Mouse (Mus musculus) CH12F3 (cell line): Measurements from ENCODE around the gene Cyp4a29.
"Not testable (repeated sequence)": the region's sequence is repeated elsewhere in the genome, so short reads cannot be mapped to it uniquely, and the experiment has no call there.

ENCODE experiments used
- in situ Hi-C: fragments of 300-500 bp; cut with MboI; formaldehyde crosslinking; loops from 2 replicates; pipeline ENCODE4 v1.14.3; 2020; ENCODE audit warnings: low sequenced_read_pairs

Cyp4a29 gene

GRCm38 (mm10) chr4:115241784-115242183 is at the start of gene Cyp4a29:
TSS of gene Cyp4a29 (plus strand) at chr4:115242084.
- in situ Hi-C loops, result no loop called here

DNA sequence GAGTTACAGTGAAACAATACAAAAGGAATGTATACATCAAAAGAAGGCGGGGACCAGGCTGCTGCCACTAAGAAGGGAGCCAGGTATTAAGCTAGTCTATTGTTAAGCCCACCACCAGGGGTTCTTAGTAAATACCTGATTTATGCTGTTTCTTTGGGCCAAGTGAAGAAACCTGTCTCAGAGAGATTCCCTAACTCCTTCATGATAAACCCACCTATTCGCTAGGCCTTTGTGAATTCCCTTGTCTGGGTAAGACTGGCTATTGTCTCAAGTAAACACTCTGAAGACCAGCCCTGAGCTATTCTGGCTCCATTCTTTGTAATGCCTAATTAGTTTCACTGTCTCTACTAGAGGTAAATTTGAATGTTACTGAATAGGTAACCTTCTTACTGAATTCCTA is 9.0 kb upstream of the Cyp4a29 start:
- in situ Hi-C loops, result not testable (repeated sequence)

DNA sequence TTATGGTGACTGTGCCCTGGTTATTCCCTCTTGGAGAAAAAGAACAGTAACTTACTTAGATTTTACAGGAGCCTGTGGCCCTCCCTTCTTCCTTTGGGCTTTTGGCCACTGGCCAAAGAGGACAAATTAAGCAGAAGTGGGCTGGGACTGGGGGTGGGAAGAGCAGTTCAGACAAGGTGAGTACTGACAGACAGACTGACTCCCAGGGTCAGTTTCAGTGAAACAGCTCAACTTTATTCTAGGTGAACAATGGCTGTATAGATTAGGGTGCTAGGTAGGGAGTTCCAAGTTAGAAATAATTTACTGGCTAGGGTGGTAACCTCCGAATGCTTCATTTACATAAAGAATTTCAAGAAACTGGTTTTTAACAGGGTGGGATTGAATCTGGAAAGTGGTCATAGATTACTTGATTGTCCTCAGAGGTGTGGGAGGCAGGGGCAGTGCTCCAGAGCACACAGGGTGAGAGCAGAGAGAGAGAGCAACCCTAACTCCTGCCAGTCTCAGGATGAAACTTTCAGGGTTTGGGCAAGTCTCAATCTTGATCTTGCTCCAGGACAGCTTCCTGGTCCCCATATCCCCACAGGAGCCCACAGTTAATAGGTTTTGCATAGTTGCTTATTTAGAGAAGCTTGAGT is 5.3 kb upstream of the Cyp4a29 start:
- in situ Hi-C loops, result no loop called here

DNA sequence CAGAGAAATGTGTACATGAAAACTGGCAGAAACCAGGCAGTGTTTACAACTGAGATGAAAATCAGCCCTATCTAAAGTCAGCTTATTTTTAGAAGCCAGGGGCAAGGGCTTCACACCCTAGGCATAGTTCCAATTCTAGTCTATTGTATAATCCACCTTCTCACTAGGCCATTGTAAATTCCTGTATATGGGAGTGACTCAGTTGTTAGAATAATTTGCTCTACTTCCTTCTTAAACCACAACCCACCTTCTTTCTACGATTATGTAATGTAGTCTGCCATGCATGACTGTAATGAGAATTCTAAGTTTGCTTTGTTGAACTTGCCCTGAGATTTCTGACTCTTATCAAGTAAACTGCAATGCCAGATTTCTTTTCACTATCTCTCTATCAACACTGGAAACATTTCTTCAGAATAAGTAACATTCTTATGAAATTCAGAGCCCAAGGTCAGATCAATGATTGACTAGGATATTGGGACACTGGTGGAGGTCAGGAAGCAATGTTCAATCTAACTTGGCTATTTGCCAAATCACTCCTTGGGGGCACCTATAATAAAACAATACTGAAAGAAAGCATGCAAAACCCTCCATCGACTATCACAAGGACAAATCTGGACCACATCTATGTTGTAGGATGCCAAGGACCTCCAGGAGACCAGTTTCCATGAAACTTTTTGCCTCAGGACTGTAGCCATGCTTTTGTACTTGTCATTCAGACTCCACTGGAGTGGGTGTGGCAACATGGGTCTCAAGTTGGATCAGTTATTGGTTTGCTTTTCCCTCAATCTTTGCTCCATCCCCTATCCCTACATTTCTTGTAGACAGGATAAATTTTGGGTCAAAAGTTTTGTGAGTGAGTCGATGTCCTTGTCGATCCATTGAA is 23.0 kb downstream of the Cyp4a29 start:
- in situ Hi-C loops, result not testable (repeated sequence)

- in situ Hi-C loops, result not testable (repeated sequence)
Measured at GRCm38 (mm10) chr4:115278215-115278982, 36.5 kb downstream of the Cyp4a29 start.

- in situ Hi-C loops, result no loop called here
Measured at GRCm38 (mm10) chr4:115280342-115280741, 38.5 kb downstream of the Cyp4a29 start.

DNA sequence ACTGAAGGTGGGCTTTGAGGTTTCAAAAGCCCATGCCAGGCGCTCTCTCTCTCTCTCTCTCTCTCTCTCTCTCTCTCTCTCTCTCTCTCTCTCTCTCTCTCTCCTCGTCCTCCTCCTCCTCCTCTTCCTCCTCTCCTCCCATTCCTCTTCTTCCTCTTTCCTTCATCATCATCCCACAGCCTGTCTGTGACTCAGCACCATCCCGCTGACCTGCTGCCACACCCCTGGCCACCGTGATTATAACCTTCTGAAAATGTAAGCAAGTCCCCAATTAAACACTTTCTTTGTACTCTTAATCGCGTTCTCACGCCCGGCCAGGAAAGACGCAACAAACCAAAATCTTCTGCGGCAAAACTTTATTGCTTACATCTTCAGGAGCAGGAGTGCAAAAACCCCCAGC is 38.9 kb downstream of the Cyp4a29 start:
- in situ Hi-C loops, result not testable (repeated sequence)

GRCm38 (mm10) chr4:115281231-115281767 is 39.4 kb downstream of the Cyp4a29 start:
- in situ Hi-C loops, result not testable (repeated sequence)

DNA sequence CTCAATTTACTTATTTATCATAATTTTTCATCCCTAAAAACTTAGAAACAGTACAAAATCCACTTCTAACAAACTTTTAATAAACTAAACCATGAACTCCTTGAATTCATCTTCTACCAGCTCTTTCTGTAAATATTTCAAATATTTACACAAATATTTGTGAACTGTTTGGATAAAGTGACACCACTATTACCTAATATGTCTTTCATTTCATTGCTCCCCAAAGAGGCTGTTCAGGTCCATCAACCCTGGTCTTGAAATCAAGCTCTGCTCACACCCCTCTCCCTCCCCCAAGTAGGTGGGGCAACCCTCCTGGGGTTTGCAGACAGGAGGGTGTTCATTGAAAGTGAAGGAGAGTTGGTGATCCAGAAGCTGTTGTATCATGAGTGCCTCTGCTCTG is 56.9 kb downstream of the Cyp4a29 start, which contains the start of gene Cyp4a12a:
TSS of gene Cyp4a12a (plus strand) at position 301 of the 400 bp plus-strand sequence.
- in situ Hi-C loops, result not testable (repeated sequence)
